Mouse (Mus musculus) naive thymus-derived CD4-positive, alpha-beta T cell, adult 2 months (primary cell): ENCODE measurements around the gene Mctp1.

Source experiments
- DNase-seq: peaks from one replicate; pipeline ENCODE4 v3.0.0-alpha.2; 2011; ENCODE audit warnings: low read depth

Gene Mctp1

GRCm38 (mm10) chr13:76620111-76620510 lies 235.8 kb downstream of the Mctp1 start:
- no peak for DNase-seq

GRCm38 (mm10) chr13:76620525-76620924 lies 236.2 kb downstream of the Mctp1 start:
- DNase-seq = no peak

- DNase-seq = no peak
Measured at GRCm38 (mm10) chr13:76633707-76634106, 249.4 kb downstream of the Mctp1 start.

GRCm38 (mm10) chr13:76638282-76638681 lies 253.9 kb downstream of the Mctp1 start:
- DNase-seq = no peak

GRCm38 (mm10) chr13:76659523-76659922 lies 275.2 kb downstream of the Mctp1 start:
- DNase-seq = no peak

- peak; percentile 26 for DNase-seq
Measured at GRCm38 (mm10) chr13:76681286-76681685, 297.0 kb downstream of the Mctp1 start.

GRCm38 (mm10) chr13:76689349-76689748 lies 305.0 kb downstream of the Mctp1 start:
- no peak for DNase-seq

- no peak for DNase-seq
Measured at GRCm38 (mm10) chr13:76690143-76690542, 305.8 kb downstream of the Mctp1 start.

GRCm38 (mm10) chr13:76690697-76691096 lies 306.4 kb downstream of the Mctp1 start:
- DNase-seq = no peak

GRCm38 (mm10) chr13:76734013-76734412 lies 349.7 kb downstream of the Mctp1 start:
- DNase-seq = no peak

GRCm38 (mm10) chr13:76750663-76751429 lies 366.5 kb downstream of the Mctp1 start:
- no peak for DNase-seq

GRCm38 (mm10) chr13:76759832-76760490 lies 375.6 kb downstream of the Mctp1 start:
- DNase-seq = peak; percentile 16

- DNase-seq = no peak
Measured at GRCm38 (mm10) chr13:76799662-76800061, 415.3 kb downstream of the Mctp1 start.

GRCm38 (mm10) chr13:76801126-76801632 lies 416.8 kb downstream of the Mctp1 start:
- DNase-seq = no peak

GRCm38 (mm10) chr13:76802051-76802728 lies 417.9 kb downstream of the Mctp1 start:
- no peak for DNase-seq

GRCm38 (mm10) chr13:76802926-76803325 lies 418.6 kb downstream of the Mctp1 start:
- no peak for DNase-seq

GRCm38 (mm10) chr13:76803799-76804198 lies 419.5 kb downstream of the Mctp1 start:
- DNase-seq = no peak

- no peak for DNase-seq
Measured at GRCm38 (mm10) chr13:76808871-76809390, 424.6 kb downstream of the Mctp1 start.

- DNase-seq = no peak
Measured at GRCm38 (mm10) chr13:76809802-76810201, 425.5 kb downstream of the Mctp1 start.

- no peak for DNase-seq
Measured at GRCm38 (mm10) chr13:76810496-76810939, 426.2 kb downstream of the Mctp1 start.

GRCm38 (mm10) chr13:76823083-76823482 lies 438.7 kb downstream of the Mctp1 start:
- DNase-seq = no peak

- no peak for DNase-seq
Measured at GRCm38 (mm10) chr13:76824932-76825694, 440.8 kb downstream of the Mctp1 start.
